Comparison of ENCODE assay signal across 14 mouse cellular contexts in genomic region chr19:40844731-40845130, GRCm38 (mm10).
"Had no signal": no experiment of that assay in that cellular context is flagged by ENCODE, and none has a peak within 500 bp of the region (broad histone marks: within the 10 kb centered on the region; RNA-seq: fewer than 3 reads in every experiment).

No protein-coding gene starts in this region.

- ATAC-seq: intestine, postnatal 0 days; liver, embryonic 12.5 days; midbrain, embryonic 13.5 days had no signal

- H3K4me2 ChIP-seq: limb, embryonic 15.5 days; liver, embryonic 12.5 days; midbrain, embryonic 13.5 days; neural tube, embryonic 15.5 days had no signal

- H3K4me3 ChIP-seq: limb, embryonic 15.5 days; liver, embryonic 12.5 days; midbrain, embryonic 13.5 days; myocyte; neural tube, embryonic 15.5 days had no signal

- DNase-seq: kidney, adult 8-10 months; kidney, postnatal 36 days; layer of hippocampus, adult 9-11 months; layer of hippocampus, postnatal 36 days; right cerebral cortex, adult 18-20 months; right cerebral cortex, postnatal 25 days; thymus, postnatal 36 days had no signal

- H3K27ac ChIP-seq: kidney, postnatal 0 days; limb, embryonic 15.5 days; liver, embryonic 12.5 days; midbrain, embryonic 13.5 days; neural tube, embryonic 15.5 days had no signal

- H3K9ac ChIP-seq: limb, embryonic 15.5 days; liver, embryonic 12.5 days; midbrain, embryonic 13.5 days; neural tube, embryonic 15.5 days had no signal

- H3K9me3 ChIP-seq: limb, embryonic 15.5 days; liver, embryonic 12.5 days; midbrain, embryonic 13.5 days; neural tube, embryonic 15.5 days had no signal

- H3K27me3 ChIP-seq: limb, embryonic 15.5 days; liver, embryonic 12.5 days; midbrain, embryonic 13.5 days; neural tube, embryonic 15.5 days had no signal

- H3K4me1 ChIP-seq: limb, embryonic 15.5 days; liver, embryonic 12.5 days; midbrain, embryonic 13.5 days; neural tube, embryonic 15.5 days had no signal
